Mouse (Mus musculus): ENCODE results near the gene Ltbp2. TPM values are rescaled to one million over a fixed set of nuclear protein-coding genes. Genes with fewer than 3 reads are reported as not detected.

Gene Ltbp2
- total and polyA plus RNA-seq, 2 experiments from 2014 or later, result 1.1 to 8.1 TPM

DNA sequence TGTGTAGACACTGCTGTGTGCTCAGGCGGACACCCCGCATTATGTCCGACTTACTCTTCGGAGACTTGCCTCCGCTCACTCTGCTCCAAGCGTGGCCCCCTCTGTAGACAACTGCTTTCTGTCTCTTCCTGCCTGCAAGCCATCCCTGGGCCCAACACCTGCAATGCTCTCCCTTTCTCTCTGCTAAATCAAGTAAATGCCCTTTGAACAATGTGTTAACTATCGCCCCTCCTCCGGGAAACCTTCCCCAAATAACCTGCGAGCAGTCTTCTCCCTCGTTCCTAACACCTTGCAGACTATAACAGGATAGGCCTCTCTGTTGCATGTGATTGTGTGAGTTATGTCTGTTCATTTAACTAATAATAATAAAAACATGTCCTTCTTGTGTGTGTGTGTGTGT, 132.8 kb downstream of the Ltbp2 start:
- H3K27me3 ChIP-seq (ENCODE audit: control insufficient read depth, insufficient read depth, low read length), result no peaks in the 10 kb centered on the region
- H3K4me2 ChIP-seq (ENCODE audit: low read depth, low read length), result no peak overlapping the region
- DNase-seq (ENCODE audit: low spot score) (no peak), ATAC-seq (ENCODE audit: insufficient read depth, low read depth) (no peak)
- TF ChIP-seq CTCF (IDR thresholded peaks at IDR 0.05; ENCODE audit: low read depth) (no peak), EP300 (IDR thresholded peaks at IDR 0.05; ENCODE audit: low read depth) (no peak)
- H3K36me3 ChIP-seq (replicated peaks; ENCODE audit: control insufficient read depth, insufficient read depth, low read length), result no peaks in the 10 kb centered on the region
- no peak overlapping the region for H3K27ac ChIP-seq (ENCODE audit: low read depth)
- no peak overlapping the region for H3K4me3 ChIP-seq (ENCODE audit: low read depth, low read length)
- H3K9me3 ChIP-seq (replicated peaks; ENCODE audit: control insufficient read depth, low read length), result no peaks in the 10 kb centered on the region
- H3K9ac ChIP-seq (replicated peaks; ENCODE audit: low read depth, low read length), result no peak overlapping the region
- WGBS, result 75% methylated on average over 10 of the region's 10 CpGs
- H3K4me1 ChIP-seq (ENCODE audit: control insufficient read depth, insufficient read depth), result no peaks in the 10 kb centered on the region

DNA sequence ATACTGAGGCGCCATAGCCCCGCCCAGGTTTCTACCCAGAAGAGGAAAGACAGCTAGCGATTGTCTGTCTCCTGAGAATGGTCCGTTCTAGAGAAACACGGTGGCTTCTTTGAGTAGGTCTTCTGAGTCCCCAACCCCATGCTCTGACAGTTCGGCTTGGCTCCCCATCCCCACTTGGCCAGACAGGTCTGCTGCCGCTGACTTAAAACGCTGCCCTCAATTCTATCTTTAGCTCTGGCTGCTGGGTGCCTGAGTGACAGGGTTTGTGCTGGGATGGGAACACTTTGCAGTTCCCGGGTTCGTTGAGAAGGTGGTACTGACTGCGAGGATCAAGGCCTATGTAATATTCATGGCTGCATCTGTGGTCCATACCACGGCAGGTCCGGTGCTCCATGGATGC, 143.0 kb downstream of the Ltbp2 start:
- Histone ChIP-seq H3K27ac (ENCODE audit: low read depth) (no peak overlapping the region), H3K27me3 (ENCODE audit: control insufficient read depth, insufficient read depth, low read length) (0 out of 2 replicates have a peak, but pooled peaks cover 4% of the 10 kb centered on the region), H3K9me3 (replicated peaks; ENCODE audit: control insufficient read depth, low read length) (no peaks in the 10 kb centered on the region), H3K9ac (replicated peaks; ENCODE audit: low read depth, low read length) (no peak overlapping the region), H3K36me3 (replicated peaks; ENCODE audit: control insufficient read depth, insufficient read depth, low read length) (no peaks in the 10 kb centered on the region), H3K4me2 (ENCODE audit: low read depth, low read length) (no peak overlapping the region), H3K4me3 (ENCODE audit: low read depth, low read length) (no peak overlapping the region), H3K4me1 (ENCODE audit: control insufficient read depth, insufficient read depth) (no peaks in the 10 kb centered on the region)
- ATAC-seq (ENCODE audit: insufficient read depth, low read depth) (no peak), DNase-seq (ENCODE audit: low spot score) (no peak)
- no peak for TF ChIP-seq EP300 (IDR thresholded peaks at IDR 0.05; ENCODE audit: low read depth)
- TF ChIP-seq CTCF (IDR thresholded peaks at IDR 0.05; ENCODE audit: low read depth), result no peak
- WGBS, result 38% methylated on average over 13 of the region's 13 CpGs

Other genes starting within 250 kb of the Ltbp2 start
- gene Vrtn, start 235.5 kb downstream of the Ltbp2 start, total RNA-seq (2014; rRNA removed; ENCODE audit: low replicate concordance), result not detected in 2 replicates
- not detected in 2 replicates for gene Vrtn, start 235.5 kb downstream of the Ltbp2 start, polyA plus RNA-seq (2015; fragmentation: Nextera tagmentation; extraction: Ambion mirVana)
- not detected in 2 replicates for gene Syndig1l, start 177.7 kb downstream of the Ltbp2 start, total RNA-seq (2014; rRNA removed; ENCODE audit: low replicate concordance)
- not detected in 2 replicates for gene Syndig1l, start 177.7 kb downstream of the Ltbp2 start, polyA plus RNA-seq (2015; fragmentation: Nextera tagmentation; extraction: Ambion mirVana)
- gene Npc2, start 103.4 kb downstream of the Ltbp2 start, total RNA-seq (2014; rRNA removed; ENCODE audit: low replicate concordance), result 51.3 and 57.1 TPM in 2 replicates
- gene Npc2, start 103.4 kb downstream of the Ltbp2 start, polyA plus RNA-seq (2015; fragmentation: Nextera tagmentation; extraction: Ambion mirVana), result 44.6 and 48.4 TPM in 2 replicates
- gene Isca2, start 103.3 kb downstream of the Ltbp2 start, total RNA-seq (2014; rRNA removed; ENCODE audit: low replicate concordance), result 106 and 109 TPM in 2 replicates
- gene Isca2, start 103.3 kb downstream of the Ltbp2 start, polyA plus RNA-seq (2015; fragmentation: Nextera tagmentation; extraction: Ambion mirVana), result 159 and 165 TPM in 2 replicates
- 17.8 and 39.1 TPM in 2 replicates for gene Fcf1, start 94.4 kb upstream of the Ltbp2 start, total RNA-seq (2014; rRNA removed; ENCODE audit: low replicate concordance)
- gene Fcf1, start 94.4 kb upstream of the Ltbp2 start, polyA plus RNA-seq (2015; fragmentation: Nextera tagmentation; extraction: Ambion mirVana), result 85.1 and 90.9 TPM in 2 replicates
- gene Arel1, start 94.4 kb upstream of the Ltbp2 start, total RNA-seq (2014; rRNA removed; ENCODE audit: low replicate concordance), result 33.2 and 38.8 TPM in 2 replicates
- gene Arel1, start 94.4 kb upstream of the Ltbp2 start, polyA plus RNA-seq (2015; fragmentation: Nextera tagmentation; extraction: Ambion mirVana), result 11.0 and 12.1 TPM in 2 replicates
- 10.2 and 14.7 TPM in 2 replicates for gene Ylpm1, start 119.8 kb upstream of the Ltbp2 start, total RNA-seq (2014; rRNA removed; ENCODE audit: low replicate concordance)
- 10.2 and 10.5 TPM in 2 replicates for gene Ylpm1, start 119.8 kb upstream of the Ltbp2 start, polyA plus RNA-seq (2015; fragmentation: Nextera tagmentation; extraction: Ambion mirVana)
- 0.08 and 2.0 TPM in 2 replicates for gene Prox2, start 234.2 kb upstream of the Ltbp2 start, total RNA-seq (2014; rRNA removed; ENCODE audit: low replicate concordance)
- 1.8 and 1.9 TPM in 2 replicates for gene Prox2, start 234.2 kb upstream of the Ltbp2 start, polyA plus RNA-seq (2015; fragmentation: Nextera tagmentation; extraction: Ambion mirVana)
- 341 and 343 TPM in 2 replicates for gene Dlst, start 234.3 kb upstream of the Ltbp2 start, total RNA-seq (2014; rRNA removed; ENCODE audit: low replicate concordance)
- gene Dlst, start 234.3 kb upstream of the Ltbp2 start, polyA plus RNA-seq (2015; fragmentation: Nextera tagmentation; extraction: Ambion mirVana), result 255 and 269 TPM in 2 replicates